Mouse (Mus musculus): ENCODE results near the gene Ccdc167. TPM values are rescaled to one million over a fixed set of nuclear protein-coding genes. Genes with fewer than 3 reads are reported as not detected.
A peak's percentile ranks its signal among the peaks of the same experiment; 100 is the strongest.

The Ccdc167 gene
- total RNA-seq, 2 experiments from 2014 or later: 15.9 to 17.1 TPM

- DNase-seq: no peak
- intact Hi-C loops (cut with DNase I): no loop called here
Measured at GRCm38 (mm10) chr17:29690257-29690656, 26.6 kb downstream of the Ccdc167 start.

- intact Hi-C loops (cut with DNase I): no loop called here
Measured at GRCm38 (mm10) chr17:29688610-29689009, 28.2 kb downstream of the Ccdc167 start.

GRCm38 (mm10) chr17:29687373-29687772, 29.5 kb downstream of the Ccdc167 start:
- DNase-seq: no peak
- intact Hi-C loops (cut with DNase I): no loop called here

More at GRCm38 (mm10) chr17:29688610-29689009, 28.2 kb downstream of the Ccdc167 start:
- DNase-seq: no peak

- intact Hi-C loops (cut with DNase I): no loop called here
- no peak for DNase-seq
Measured at GRCm38 (mm10) chr17:29686771-29687170, 30.1 kb downstream of the Ccdc167 start.

GRCm38 (mm10) chr17:29684275-29684674, 32.6 kb downstream of the Ccdc167 start:
- no peak for DNase-seq
- intact Hi-C loops (cut with DNase I): no loop called here

GRCm38 (mm10) chr17:29683127-29683526, 33.7 kb downstream of the Ccdc167 start:
- intact Hi-C loops (cut with DNase I): no loop called here
- DNase-seq: peak in 1 of 2 experiments; percentile 36

- intact Hi-C loops (cut with DNase I): no loop called here
Measured at GRCm38 (mm10) chr17:29682261-29682660, 34.6 kb downstream of the Ccdc167 start.

GRCm38 (mm10) chr17:29681669-29682068, 35.2 kb downstream of the Ccdc167 start:
- intact Hi-C loops (cut with DNase I): no loop called here
- DNase-seq: no peak

More at GRCm38 (mm10) chr17:29682261-29682660, 34.6 kb downstream of the Ccdc167 start:
- DNase-seq: no peak

- intact Hi-C loops (cut with DNase I): no loop called here
Measured at GRCm38 (mm10) chr17:29680921-29681320, 35.9 kb downstream of the Ccdc167 start.

GRCm38 (mm10) chr17:29680174-29680573, 36.7 kb downstream of the Ccdc167 start:
- peak; percentile 48 to 54 for DNase-seq
- intact Hi-C loops (cut with DNase I): no loop called here

More at GRCm38 (mm10) chr17:29680921-29681320, 35.9 kb downstream of the Ccdc167 start:
- no peak for DNase-seq

- DNase-seq: no peak
Measured at GRCm38 (mm10) chr17:29679038-29679767, 37.6 kb downstream of the Ccdc167 start.

GRCm38 (mm10) chr17:29678526-29678925, 38.3 kb downstream of the Ccdc167 start:
- intact Hi-C loops (cut with DNase I): no loop called here
- no peak for DNase-seq

More at GRCm38 (mm10) chr17:29679038-29679767, 37.6 kb downstream of the Ccdc167 start:
- intact Hi-C loops (cut with DNase I): no loop called here

GRCm38 (mm10) chr17:29673325-29673724, 43.5 kb downstream of the Ccdc167 start:
- intact Hi-C loops (cut with DNase I): no loop called here
- no peak for DNase-seq

- DNase-seq: peak in 1 of 2 experiments; percentile 19
- intact Hi-C loops (cut with DNase I): no loop called here
Measured at GRCm38 (mm10) chr17:29671021-29671420, 45.8 kb downstream of the Ccdc167 start.

- intact Hi-C loops (cut with DNase I): no loop called here
- no peak for DNase-seq
Measured at GRCm38 (mm10) chr17:29669936-29670335, 46.9 kb downstream of the Ccdc167 start.

GRCm38 (mm10) chr17:29669030-29669429, 47.8 kb downstream of the Ccdc167 start:
- no peak for DNase-seq
- intact Hi-C loops (cut with DNase I): no loop called here

GRCm38 (mm10) chr17:29668051-29668986, 48.5 kb downstream of the Ccdc167 start:
- intact Hi-C loops (cut with DNase I): no loop called here
- peak in 1 of 2 experiments; percentile 14 for DNase-seq

- DNase-seq: no peak
- intact Hi-C loops (cut with DNase I): no loop called here
Measured at GRCm38 (mm10) chr17:29662145-29662544, 54.7 kb downstream of the Ccdc167 start.

- intact Hi-C loops (cut with DNase I): loop anchor here (2.0 kb wide), 1 partner anchor 46 kb away; the partner anchor contains the start of genes Gm28043 and Rnf8
- DNase-seq: no peak
Measured at GRCm38 (mm10) chr17:29660762-29661391, 56.0 kb downstream of the Ccdc167 start.

- DNase-seq: peak; percentile 97 to 98
- intact Hi-C loops (cut with DNase I): loop anchor here (2.0 kb wide), 1 partner anchor 45 kb away; the partner anchor contains the start of genes Gm28043 and Rnf8
Measured at GRCm38 (mm10) chr17:29660076-29660761, 56.6 kb downstream of the Ccdc167 start, which contains the start of gene Cmtr1. TSS of gene Cmtr1 (plus strand) at chr17:29660595.

All from heart, postnatal 10 days (tissue).